Mouse (Mus musculus): ENCODE measurements at regions not wholly inside any gene's neighbourhood (a gene's known extent, or its start where the extent isn't known, plus 50 kb on each side); places are given as distances from the start of the nearest gene placed in this dataset.

- no peak for ATAC-seq (ENCODE audit: insufficient number of reproducible peaks, low FRiP score, low TSS enrichment, low read depth)
These were observed 239.9 kb downstream of the Rbm26 start for GRCm38 (mm10) chr14:104937083-104937864.

GRCm38 (mm10) chr14:104935956-104936355 is 241.2 kb downstream of the Rbm26 start:
- H3K4me2 ChIP-seq, result no peak overlapping the region
- no peaks in the 10 kb centered on the region for H3K36me3 ChIP-seq
- no peaks in the 10 kb centered on the region for H3K4me1 ChIP-seq
- H3K9me3 ChIP-seq, result no peaks in the 10 kb centered on the region
- no peak overlapping the region for H3K27ac ChIP-seq
- H3K27me3 ChIP-seq, result no peaks in the 10 kb centered on the region
- 72% methylated on average over 11 of the region's 11 CpGs for WGBS
- H3K4me3 ChIP-seq, result no peak overlapping the region
- H3K9ac ChIP-seq, result no peak overlapping the region
- no peak for ATAC-seq (ENCODE audit: insufficient number of reproducible peaks, low FRiP score, low TSS enrichment, low read depth)

More at GRCm38 (mm10) chr14:104937083-104937864, 239.9 kb downstream of the Rbm26 start:
- Histone ChIP-seq H3K27ac (no peak overlapping the region), H3K36me3 (no peaks in the 10 kb centered on the region), H3K27me3 (no peaks in the 10 kb centered on the region), H3K4me1 (no peaks in the 10 kb centered on the region), H3K4me3 (no peak overlapping the region), H3K9me3 (no peaks in the 10 kb centered on the region), H3K9ac (no peak overlapping the region), H3K4me2 (no peak overlapping the region)
- 85% methylated on average over 10 of the region's 10 CpGs for WGBS

GRCm38 (mm10) chr14:104905706-104906105 is 271.4 kb downstream of the Rbm26 start:
- no peak overlapping the region for H3K9ac ChIP-seq
- no peaks in the 10 kb centered on the region for H3K4me1 ChIP-seq
- H3K27me3 ChIP-seq, result no peaks in the 10 kb centered on the region
- no peak overlapping the region for H3K27ac ChIP-seq
- no peak overlapping the region for H3K4me3 ChIP-seq
- H3K36me3 ChIP-seq, result no peaks in the 10 kb centered on the region
- no peak for ATAC-seq (ENCODE audit: insufficient number of reproducible peaks, low FRiP score, low TSS enrichment, low read depth)
- no peak overlapping the region for H3K4me2 ChIP-seq
- no peaks in the 10 kb centered on the region for H3K9me3 ChIP-seq

DNA sequence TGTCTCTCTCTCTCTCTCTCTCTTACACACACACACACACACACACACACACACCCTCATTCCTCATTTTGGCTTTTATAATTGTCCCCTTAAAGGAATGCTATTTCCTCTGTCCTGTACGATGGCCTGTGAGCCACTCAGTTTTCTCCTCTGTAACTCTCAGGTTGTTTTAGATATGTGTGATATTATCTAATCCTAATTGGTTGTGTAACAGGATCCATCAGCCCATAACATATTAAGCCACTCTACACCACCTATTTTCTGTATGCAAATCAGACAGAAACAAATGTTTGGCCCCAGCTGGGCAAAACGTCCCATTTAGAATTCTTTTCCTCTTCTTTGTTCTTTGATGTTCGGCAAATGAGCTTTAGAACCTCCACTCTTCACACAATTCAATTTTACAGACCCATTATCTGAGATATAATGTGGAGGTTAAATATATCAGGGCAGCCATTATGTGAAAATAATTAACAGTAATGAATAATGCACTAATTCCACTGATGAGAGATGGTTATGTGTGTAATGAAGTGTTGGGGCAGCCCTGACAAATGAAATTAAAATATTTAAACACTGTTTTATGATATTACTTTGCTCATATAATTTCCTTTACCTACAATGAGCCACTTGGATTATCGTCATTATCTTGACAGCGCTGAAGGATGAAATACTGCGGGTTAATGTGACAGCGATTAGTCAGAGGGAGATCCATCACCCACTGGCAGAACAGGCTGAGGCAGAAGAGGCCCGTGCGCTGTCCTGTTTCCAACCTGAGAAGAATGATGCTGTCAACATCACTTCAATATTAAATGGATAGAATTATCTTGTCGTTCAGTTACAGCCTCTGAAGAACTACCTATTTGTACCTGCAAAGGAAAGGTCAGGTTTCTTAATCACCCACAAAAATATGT is 274.8 kb downstream of the Rbm26 start:
- H3K4me1 ChIP-seq, result no peaks in the 10 kb centered on the region
- H3K9me3 ChIP-seq, result no peaks in the 10 kb centered on the region
- no peak for ATAC-seq (ENCODE audit: insufficient number of reproducible peaks, low FRiP score, low TSS enrichment, low read depth)
- no peak overlapping the region for H3K4me2 ChIP-seq
- no peaks in the 10 kb centered on the region for H3K36me3 ChIP-seq
- WGBS, result 55% methylated on average over 10 of the region's 10 CpGs
- no peaks in the 10 kb centered on the region for H3K27me3 ChIP-seq
- H3K4me3 ChIP-seq, result no peak overlapping the region
- no peak overlapping the region for H3K9ac ChIP-seq
- no peak overlapping the region for H3K27ac ChIP-seq

DNA sequence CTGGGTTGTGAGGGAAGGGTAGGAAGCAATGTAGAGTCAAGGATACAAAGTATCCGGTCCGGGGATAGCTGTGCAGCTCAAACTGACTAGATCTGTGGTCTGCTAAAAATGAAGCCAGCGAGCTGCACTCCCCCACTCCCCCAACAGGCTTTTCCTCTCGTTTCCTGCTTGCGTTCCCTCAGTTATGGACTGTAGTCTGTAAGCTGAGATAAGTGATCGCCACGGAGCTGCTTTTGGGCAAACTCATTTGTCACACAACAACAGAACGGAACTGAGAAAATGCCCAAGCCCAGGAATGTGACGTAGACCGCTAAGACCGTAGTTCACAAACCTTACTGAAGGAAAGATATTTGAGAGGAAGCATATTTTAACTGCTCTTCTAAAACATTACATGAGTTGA is 276.1 kb downstream of the Rbm26 start:
- Histone ChIP-seq H3K9ac (no peak overlapping the region), H3K4me2 (no peak overlapping the region), H3K9me3 (no peaks in the 10 kb centered on the region), H3K4me3 (no peak overlapping the region), H3K27ac (no peak overlapping the region), H3K27me3 (no peaks in the 10 kb centered on the region), H3K36me3 (no peaks in the 10 kb centered on the region), H3K4me1 (no peaks in the 10 kb centered on the region)
- WGBS, result 50% methylated on average over 11 of the region's 11 CpGs
- no peak for ATAC-seq (ENCODE audit: insufficient number of reproducible peaks, low FRiP score, low TSS enrichment, low read depth)

DNA sequence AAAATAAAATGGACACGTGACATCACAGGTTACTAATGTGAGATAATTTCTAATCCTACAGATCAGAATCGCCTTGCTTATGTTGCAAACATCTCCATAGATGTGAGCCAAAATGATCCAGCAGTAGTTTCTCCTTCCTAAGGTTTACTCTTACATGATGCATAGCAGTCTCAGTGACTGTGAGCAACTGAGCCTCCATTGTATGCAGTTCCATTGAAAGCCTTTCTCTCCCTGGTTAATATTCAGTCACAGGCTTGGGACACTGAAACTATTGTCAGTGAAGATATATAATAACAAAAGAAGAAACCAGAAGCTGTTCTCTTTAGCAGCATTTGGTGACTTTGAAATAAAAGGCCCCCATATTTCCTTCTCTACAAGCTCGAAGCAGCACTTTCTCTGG is 305.9 kb downstream of the Rbm26 start:
- Histone ChIP-seq H3K27me3 (no peaks in the 10 kb centered on the region), H3K4me1 (no peaks in the 10 kb centered on the region), H3K4me3 (no peak overlapping the region), H3K27ac (no peak overlapping the region), H3K36me3 (no peaks in the 10 kb centered on the region), H3K9me3 (no peaks in the 10 kb centered on the region), H3K4me2 (no peak overlapping the region), H3K9ac (no peak overlapping the region)
- 72% methylated on average over 3 of the region's 3 CpGs for WGBS
- no peak for ATAC-seq (ENCODE audit: insufficient number of reproducible peaks, low FRiP score, low TSS enrichment, low read depth)

- Histone ChIP-seq H3K4me2 (no peak overlapping the region), H3K4me1 (no peaks in the 10 kb centered on the region), H3K36me3 (no peaks in the 10 kb centered on the region), H3K9me3 (no peaks in the 10 kb centered on the region), H3K27me3 (no peaks in the 10 kb centered on the region), H3K4me3 (no peak overlapping the region), H3K27ac (no peak overlapping the region), H3K9ac (no peak overlapping the region)
- no peak for ATAC-seq (ENCODE audit: insufficient number of reproducible peaks, low FRiP score, low TSS enrichment, low read depth)
- 77% methylated on average over 6 of the region's 6 CpGs for WGBS
These were observed 309.6 kb downstream of the Rbm26 start for GRCm38 (mm10) chr14:104867540-104867939.

GRCm38 (mm10) chr14:104863881-104864280 is 313.2 kb downstream of the Rbm26 start:
- Histone ChIP-seq H3K36me3 (no peaks in the 10 kb centered on the region), H3K4me2 (no peak overlapping the region), H3K9me3 (no peaks in the 10 kb centered on the region), H3K27ac (no peak overlapping the region), H3K27me3 (no peaks in the 10 kb centered on the region), H3K9ac (no peak overlapping the region), H3K4me1 (no peaks in the 10 kb centered on the region), H3K4me3 (no peak overlapping the region)
- WGBS, result 52% methylated on average over 9 of the region's 9 CpGs
- ATAC-seq (ENCODE audit: insufficient number of reproducible peaks, low FRiP score, low TSS enrichment, low read depth), result no peak

GRCm38 (mm10) chr14:104855913-104856312 is 321.2 kb downstream of the Rbm26 start:
- Histone ChIP-seq H3K9me3 (no peaks in the 10 kb centered on the region), H3K36me3 (no peaks in the 10 kb centered on the region), H3K4me2 (no peak overlapping the region), H3K4me1 (no peaks in the 10 kb centered on the region), H3K9ac (no peak overlapping the region), H3K27ac (no peak overlapping the region), H3K4me3 (no peak overlapping the region), H3K27me3 (no peaks in the 10 kb centered on the region)
- ATAC-seq (ENCODE audit: insufficient number of reproducible peaks, low FRiP score, low TSS enrichment, low read depth), result no peak
- WGBS, result 63% methylated on average over 1 of the region's 1 CpGs

- Histone ChIP-seq H3K9me3 (no peaks in the 10 kb centered on the region), H3K9ac (no peak overlapping the region), H3K4me2 (no peak overlapping the region), H3K27ac (no peak overlapping the region), H3K4me3 (no peak overlapping the region), H3K27me3 (no peaks in the 10 kb centered on the region), H3K36me3 (no peaks in the 10 kb centered on the region), H3K4me1 (no peaks in the 10 kb centered on the region)
- 56% methylated on average over 4 of the region's 4 CpGs for WGBS
- ATAC-seq (ENCODE audit: insufficient number of reproducible peaks, low FRiP score, low TSS enrichment, low read depth), result no peak
These were observed 326.8 kb upstream of the Rnf219 start for GRCm38 (mm10) chr14:104849274-104849673.

- Histone ChIP-seq H3K4me1 (no peaks in the 10 kb centered on the region), H3K9me3 (no peaks in the 10 kb centered on the region), H3K9ac (no peak overlapping the region), H3K27me3 (no peaks in the 10 kb centered on the region), H3K4me2 (no peak overlapping the region), H3K4me3 (no peak overlapping the region), H3K27ac (no peak overlapping the region), H3K36me3 (no peaks in the 10 kb centered on the region)
- 35% methylated on average over 4 of the region's 4 CpGs for WGBS
- no peak for ATAC-seq (ENCODE audit: insufficient number of reproducible peaks, low FRiP score, low TSS enrichment, low read depth)
These were observed 305.0 kb upstream of the Rnf219 start for GRCm38 (mm10) chr14:104827404-104827803.

DNA sequence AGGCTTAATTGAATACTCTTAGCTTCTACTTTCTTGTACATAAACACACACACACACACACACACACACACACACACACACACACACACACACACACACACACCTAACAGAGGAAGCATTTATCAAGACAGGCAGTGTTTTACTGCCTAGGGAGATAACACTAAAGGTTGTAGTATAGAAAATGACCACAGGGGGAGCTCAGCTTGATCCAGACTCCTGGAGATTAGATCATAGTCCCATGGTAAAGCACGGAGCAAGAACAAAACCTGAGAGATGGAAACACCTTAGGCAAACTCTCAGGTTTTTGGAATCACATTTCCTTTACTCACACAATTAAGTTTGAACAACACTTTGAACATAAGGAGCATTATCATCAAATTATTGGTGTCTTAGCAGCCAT is 302.5 kb upstream of the Rnf219 start:
- ATAC-seq (ENCODE audit: insufficient number of reproducible peaks, low FRiP score, low TSS enrichment, low read depth), result no peak

More for the DNA sequence above, 302.5 kb upstream of the Rnf219 start:
- no peaks in the 10 kb centered on the region for H3K4me1 ChIP-seq
- no peak overlapping the region for H3K4me3 ChIP-seq
- no peaks in the 10 kb centered on the region for H3K36me3 ChIP-seq
- H3K27me3 ChIP-seq, result no peaks in the 10 kb centered on the region
- no peak overlapping the region for H3K4me2 ChIP-seq
- no peak overlapping the region for H3K9ac ChIP-seq
- no peak overlapping the region for H3K27ac ChIP-seq
- no peaks in the 10 kb centered on the region for H3K9me3 ChIP-seq
- 39% methylated on average over 1 of the region's 1 CpGs for WGBS

Measured in limb, embryonic 15.5 days (tissue).